ENCODE assay signal across 8 mouse cellular contexts in genomic region chr12:84970428-84971096, GRCm38 (mm10). TPM values are rescaled to one million over a fixed set of nuclear protein-coding genes. Genes with fewer than 3 reads are reported as not detected.
DNase-seq lines count a peak whose midpoint lies in the region; ATAC-seq and TF ChIP-seq lines count a peak whose summit lies in the region.

Gene Fcf1 (plus strand): TSS chr12:84970897.
Gene Arel1 (minus strand): TSS chr12:84970900.

- H3K27me3 ChIP-seq in G1E (ENCODE audit: insufficient read depth, low read length) = no peaks in the 10 kb centered on the region
- H3K27me3 ChIP-seq in forebrain, postnatal 0 days (ENCODE audit: insufficient read depth, low read length) = no peaks in the 10 kb centered on the region
- no peaks in the 10 kb centered on the region for H3K27me3 ChIP-seq in lung, embryonic 15.5 days

- peak; percentile 55 for ATAC-seq in G1E (ENCODE audit: extremely low read depth, insufficient number of reproducible peaks, low FRiP score, poor library complexity, severe bottlenecking)
- ATAC-seq in forebrain, postnatal 0 days = peak; percentile 97
- ATAC-seq in lung, embryonic 15.5 days (ENCODE audit: borderline replicate concordance, extremely low read depth, low FRiP score, low TSS enrichment) = peak; percentile 76

- H3K36me3 ChIP-seq in G1E (replicated peaks) = peaks cover 42% of the 10 kb centered on the region
- H3K36me3 ChIP-seq in forebrain, postnatal 0 days (ENCODE audit: insufficient read depth) = peaks cover 21% of the 10 kb centered on the region
- H3K36me3 ChIP-seq in lung, embryonic 15.5 days = peaks cover 21% of the 10 kb centered on the region

- H3K4me3 ChIP-seq in G1E (ENCODE audit: low read depth, low read length) = peak within 1 kb of the TSS; percentile 88
- H3K4me3 ChIP-seq in forebrain, postnatal 0 days (ENCODE audit: low read depth, low read length) = peak within 1 kb of the TSS; percentile 73
- peak within 1 kb of the TSS; percentile 84 for H3K4me3 ChIP-seq in lung, embryonic 15.5 days

- peaks cover 45% of the 10 kb centered on the region for H3K4me1 ChIP-seq in G1E (ENCODE audit: insufficient read depth, low read depth, low read length)
- H3K4me1 ChIP-seq in forebrain, postnatal 0 days (ENCODE audit: insufficient read depth) = 0 out of 2 replicates have a peak, but pooled peaks cover 7% of the 10 kb centered on the region
- peaks cover 15% of the 10 kb centered on the region for H3K4me1 ChIP-seq in lung, embryonic 15.5 days

- peak within 1 kb of the TSS; percentile 85 for H3K9ac ChIP-seq in forebrain, postnatal 0 days
- H3K9ac ChIP-seq in lung, embryonic 15.5 days = peak within 1 kb of the TSS; percentile 70

- WGBS in forebrain, postnatal 0 days = 1% methylated on average over 42 of the region's 42 CpGs
- under 1% methylated on average over 42 of the region's 42 CpGs for WGBS in lung, embryonic 15.5 days

- no peaks in the 10 kb centered on the region for H3K9me3 ChIP-seq in G1E (replicated peaks)
- H3K9me3 ChIP-seq in forebrain, postnatal 0 days (ENCODE audit: low read length) = no peaks in the 10 kb centered on the region
- H3K9me3 ChIP-seq in lung, embryonic 15.5 days = no peaks in the 10 kb centered on the region

- H3K27ac ChIP-seq in forebrain, postnatal 0 days (ENCODE audit: low read depth, low read length) = peak within 1 kb of the TSS; percentile 77
- 0 out of 2 replicates have a peak within 1 kb of the TSS, but pooled peaks have one; percentile 34 for H3K27ac ChIP-seq in lung, embryonic 15.5 days

- DNase-seq in G1E (ENCODE audit: low spot score) = peak; percentile 64
- peak; percentile 90 to 91 for DNase-seq in cerebellum, adult 18-20 months
- DNase-seq in forebrain, postnatal 0 days = peak; percentile 94
- DNase-seq in heart, postnatal 4 days = peak; percentile 88
- DNase-seq in layer of hippocampus, adult 8-10 months (ENCODE audit: low spot score in 2 of 2) = peak; percentile 83 to 91
- peak; percentile 77 for DNase-seq in ovary, adult 18-20 months (ENCODE audit: low spot score)
- peak; percentile 92 for DNase-seq in thymus, postnatal 0 days (ENCODE audit: low spot score)

- H3K4me2 ChIP-seq in forebrain, postnatal 0 days (ENCODE audit: low read depth) = peak within 1 kb of the TSS; percentile 89
- H3K4me2 ChIP-seq in lung, embryonic 15.5 days = peak within 1 kb of the TSS; percentile 75

- no peak for TF ChIP-seq CTCF in G1E (IDR thresholded peaks at IDR 0.05; ENCODE audit: low read depth, low read length)
- TF ChIP-seq CTCF in forebrain, postnatal 0 days (IDR thresholded peaks at IDR 0.05; ENCODE audit: low read depth) = no peak

RNA-seq across cellular contexts. Expression of gene Fcf1, which starts in this region (rescaled TPM):
- total RNA-seq in G1E (2014; fragmentation: Nextera tagmentation) = 81.6 and 91.3 TPM in 2 replicates
- 236 and 288 TPM in 2 replicates for total RNA-seq in G1E (2017)
- 20.8 and 30.0 TPM in 2 replicates for polyA plus RNA-seq in G1E (2012)
- total RNA-seq in forebrain, postnatal 0 days (2014; rRNA removed) = 38.6 and 44.5 TPM in 2 replicates
- 92.9 and 112 TPM in 2 replicates for polyA plus RNA-seq in forebrain, postnatal 0 days (2015; fragmentation: Nextera tagmentation; extraction: Ambion mirVana)
- 10 to 100 TPM; 47.9 to 49.5 TPM for total RNA-seq in heart, postnatal 4 days (2021)
- 10 to 100 TPM; 31.8 to 42.2 (median 38.9) TPM for total RNA-seq in layer of hippocampus, adult 8-10 months (2022)
- polyA plus RNA-seq in lung, embryonic 15.5 days (2015; fragmentation: Nextera tagmentation; extraction: Ambion mirVana) = 139 and 144 TPM in 2 replicates
- 209 and 211 TPM in 2 replicates for polyA plus RNA-seq in thymus, postnatal 0 days (2015; fragmentation: Nextera tagmentation; extraction: Ambion mirVana)

RNA-seq across cellular contexts. Expression of gene Arel1, which starts in this region (rescaled TPM):
- total RNA-seq in G1E (2014; fragmentation: Nextera tagmentation) = 125 and 130 TPM in 2 replicates
- 122 and 124 TPM in 2 replicates for total RNA-seq in G1E (2017)
- 7.4 and 12.7 TPM in 2 replicates for polyA plus RNA-seq in G1E (2012)
- 81.6 and 96.9 TPM in 2 replicates for total RNA-seq in forebrain, postnatal 0 days (2014; rRNA removed)
- polyA plus RNA-seq in forebrain, postnatal 0 days (2015; fragmentation: Nextera tagmentation; extraction: Ambion mirVana) = 26.5 and 32.8 TPM in 2 replicates
- 10 to 100 TPM; 38.5 to 40.1 TPM for total RNA-seq in heart, postnatal 4 days (2021)
- total RNA-seq in layer of hippocampus, adult 8-10 months (2022) = 100 to 1,000 TPM in 2 of 4 experiments, 10 to 100 TPM in 2; 84.3 to 106 (median 98.5) TPM
- 13.8 and 16.1 TPM in 2 replicates for polyA plus RNA-seq in lung, embryonic 15.5 days (2015; fragmentation: Nextera tagmentation; extraction: Ambion mirVana)
- 11.9 and 13.0 TPM in 2 replicates for polyA plus RNA-seq in thymus, postnatal 0 days (2015; fragmentation: Nextera tagmentation; extraction: Ambion mirVana)

Comparison
In these comparisons a context has a peak if more than half of its experiments do, and no peak if none do; other contexts are left out.
1. Peak in every context shown above with its lines: DNase-seq, ATAC-seq, H3K4me3 ChIP-seq and H3K27ac ChIP-seq.